8 mouse cellular contexts compared by ENCODE assay signal in genomic region chr8:47461650-47462049, GRCm38 (mm10). TPM values are rescaled to one million over a fixed set of nuclear protein-coding genes. Genes with fewer than 3 reads are reported as not detected.
A peak's percentile ranks its signal among the peaks of the same experiment; 100 is the strongest.
DNase-seq lines count a peak whose midpoint lies in the region; ATAC-seq and TF ChIP-seq lines count a peak whose summit lies in the region.
"Had no signal": no experiment of that assay in that cellular context is flagged by ENCODE, and none has a peak within 500 bp of the region (broad histone marks: within the 10 kb centered on the region; RNA-seq: fewer than 3 reads in every experiment).

No protein-coding gene starts in this region.

- no peaks in the 10 kb centered on the region for H3K27me3 ChIP-seq in heart, embryonic 15.5 days
- H3K27me3 ChIP-seq in thymus, adult 2 months (ENCODE audit: control insufficient read depth, insufficient read depth, low read length) = no peaks in the 10 kb centered on the region

- peak overlapping the region; percentile 57 for H3K27ac ChIP-seq in heart, embryonic 15.5 days
- no peak overlapping the region for H3K27ac ChIP-seq in thymus, adult 2 months (ENCODE audit: control insufficient read depth, insufficient read depth, low read length)

- no peaks in the 10 kb centered on the region; the same call in none of the 2 replicates for H3K4me1 ChIP-seq in lung, adult 2 months (ENCODE audit: control insufficient read depth, insufficient read depth, low read length)
- peaks cover 10% of the 10 kb centered on the region for H3K4me1 ChIP-seq in heart, embryonic 15.5 days (replicated peaks)
- no peaks in the 10 kb centered on the region for H3K4me1 ChIP-seq in thymus, adult 2 months (replicated peaks; ENCODE audit: control insufficient read depth, insufficient read depth, low read length)

- no peak for TF ChIP-seq CTCF in lung, adult 2 months (IDR thresholded peaks at IDR 0.05; ENCODE audit: insufficient read depth, low read length)
- no peak for TF ChIP-seq CTCF in thymus, adult 2 months (IDR thresholded peaks at IDR 0.05; ENCODE audit: borderline replicate concordance, control insufficient read depth, extremely low read depth, insufficient read depth, low read length, poor library complexity)

- H3K4me3 ChIP-seq in lung, adult 2 months (replicated peaks; ENCODE audit: extremely low read depth, low read depth, low read length) = no peak overlapping the region
- H3K4me3 ChIP-seq in heart, embryonic 15.5 days = no peak overlapping the region
- no peak overlapping the region for H3K4me3 ChIP-seq in thymus, adult 2 months (ENCODE audit: control insufficient read depth, insufficient read depth, low read length)

- WGBS in lung, adult 2 months = 40% methylated on average over 10 of the region's 10 CpGs
- 42% methylated on average over 10 of the region's 10 CpGs for WGBS in heart, embryonic 15.5 days
- WGBS in thymus, adult 2 months = 66% methylated on average over 10 of the region's 10 CpGs

- ATAC-seq in heart, embryonic 15.5 days (replicated peaks; ENCODE audit: insufficient number of reproducible peaks, insufficient read depth, low FRiP score, low read depth) = 0 out of 2 replicates have a peak, but pooled peaks have one; percentile 76
- ATAC-seq in cerebellum, adult (ENCODE audit: insufficient number of reproducible peaks, low FRiP score, low TSS enrichment) = no peak

- peak; percentile 38 for DNase-seq in lung, postnatal 10 days
- no peak for DNase-seq in lung, adult 2 months
- DNase-seq in layer of hippocampus, postnatal 36 days = peak; percentile 45 to 56
- DNase-seq in thymus, adult 2 months = no peak
- DNase-seq in cerebellum, adult 11 months = no peak
- DNase-seq: midbrain, embryonic 14.5 days had no signal

- TF ChIP-seq POLR2A in lung, adult 2 months (IDR thresholded peaks at IDR 0.05; ENCODE audit: borderline replicate concordance, extremely low read depth, low read depth, low read length) = no peak
- no peak for TF ChIP-seq POLR2A in thymus, adult 2 months (IDR thresholded peaks at IDR 0.05; ENCODE audit: control insufficient read depth, extremely low read depth, insufficient read depth, low read length, poor library complexity)

- no peaks in the 10 kb centered on the region for H3K36me3 ChIP-seq in heart, embryonic 15.5 days
- H3K36me3 ChIP-seq in thymus, adult 2 months (ENCODE audit: control insufficient read depth, insufficient read depth, low read length) = no peaks in the 10 kb centered on the region

- H3K9ac ChIP-seq in heart, embryonic 15.5 days = no peak overlapping the region

- H3K9me3 ChIP-seq in heart, embryonic 15.5 days (replicated peaks) = no peaks in the 10 kb centered on the region

- H3K4me2 ChIP-seq in heart, embryonic 15.5 days = 0 out of 2 replicates have a peak overlapping the region, but pooled peaks have one; percentile 10

RNA-seq across cellular contexts. Expression of gene Stox2, which starts 15.5 kb away (rescaled TPM):
- polyA plus RNA-seq in lung, adult 2 months (2012; rRNA removed) = 2.5 and 3.8 TPM in 2 replicates
- polyA plus RNA-seq in heart, embryonic 15.5 days (2015; fragmentation: Nextera tagmentation; extraction: Ambion mirVana) = 8.7 and 9.4 TPM in 2 replicates
- total RNA-seq in layer of hippocampus, postnatal 36 days (2021) = 10 to 100 TPM; 82.8 to 93.3 TPM
- polyA plus RNA-seq in thymus, adult 2 months (2012; rRNA removed) = 0.85 and 1.1 TPM in 2 replicates

Comparison
In these comparisons a context has a peak if more than half of its experiments do, and no peak if none do; other contexts are left out.
1. DNase-seq: peak in lung, postnatal 10 days (single experiment) and layer of hippocampus, postnatal 36 days (2 of 2); none in lung, adult 2 months (single experiment), thymus, adult 2 months (single experiment) and cerebellum, adult 11 months (single experiment).